Mouse (Mus musculus): ENCODE data around the gene Cuedc2.

Cuedc2 gene

DNA sequence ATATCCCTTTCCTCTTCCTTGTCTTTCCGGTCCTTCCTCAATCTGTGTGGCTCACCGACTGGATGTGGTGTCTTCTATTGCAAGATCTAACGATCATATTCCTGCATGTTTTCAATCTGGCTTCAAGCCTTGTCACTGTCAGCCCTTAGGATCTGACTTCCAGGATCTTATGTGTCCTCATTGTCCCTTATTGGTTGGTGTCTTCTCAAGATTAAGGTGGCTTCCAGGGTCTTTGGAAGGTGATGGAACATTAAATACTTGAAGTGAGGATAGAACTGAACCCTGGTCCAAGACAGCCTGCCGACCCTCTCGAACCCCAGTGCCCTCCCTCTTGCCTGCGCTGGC lies 412 bp upstream of the Cuedc2 start:
- DNase-seq: no peak

DNA sequence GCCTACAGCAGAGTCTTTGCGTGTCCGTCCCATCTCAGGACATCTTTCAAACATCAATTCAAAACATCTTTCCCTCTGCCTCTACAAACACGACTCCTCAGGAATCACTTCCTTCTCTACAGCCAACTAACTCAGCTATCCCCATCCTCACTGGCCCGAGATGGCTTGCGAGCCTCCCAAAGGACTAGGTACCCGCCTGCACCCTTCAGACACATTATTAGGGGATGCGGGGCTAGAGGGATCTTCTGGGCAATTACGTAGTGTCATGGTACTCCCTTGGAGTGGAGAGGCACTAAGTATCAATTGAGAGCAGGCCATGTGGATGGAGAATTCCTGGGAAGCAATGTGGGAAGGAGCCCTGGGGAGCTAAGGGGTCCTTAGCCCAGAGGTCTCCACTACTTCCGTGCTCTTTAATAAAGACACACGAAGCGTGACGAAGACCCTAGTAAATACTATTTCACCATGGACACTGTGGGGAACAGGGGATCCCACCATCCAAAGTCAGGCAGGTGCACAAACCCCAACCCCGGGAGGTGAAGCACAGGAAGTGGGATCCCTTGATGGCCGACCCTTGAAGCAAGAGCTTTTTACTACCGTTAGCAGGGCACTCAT lies 677 bp downstream of the Cuedc2 start:
- DNase-seq: no peak

- DNase-seq: no peak
Observed at GRCm38 (mm10) chr19:46333906-46334305, 4.6 kb downstream of the Cuedc2 start.

- DNase-seq: no peak
Observed at GRCm38 (mm10) chr19:46332721-46333339, 5.7 kb downstream of the Cuedc2 start.

DNA sequence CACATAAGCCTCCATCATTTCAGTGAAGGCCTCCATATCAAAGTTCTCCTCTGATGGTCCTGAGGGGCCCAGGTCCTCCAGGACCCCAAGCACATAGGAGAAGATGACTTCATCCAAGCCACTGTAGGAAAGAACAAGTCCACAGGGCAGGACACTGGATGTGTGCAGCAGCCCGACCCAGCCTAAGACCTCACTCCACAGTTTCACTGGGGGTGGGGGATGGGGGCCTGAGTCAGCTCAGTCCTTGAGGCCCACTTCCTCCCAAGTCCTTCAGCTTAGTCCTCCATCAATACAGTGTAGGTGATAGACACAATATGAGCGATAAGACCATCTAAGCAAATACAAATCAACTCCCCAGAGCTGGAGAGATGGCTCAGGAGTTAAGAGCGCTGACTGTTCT lies 6.6 kb downstream of the Cuedc2 start:
- no peak for DNase-seq

DNA sequence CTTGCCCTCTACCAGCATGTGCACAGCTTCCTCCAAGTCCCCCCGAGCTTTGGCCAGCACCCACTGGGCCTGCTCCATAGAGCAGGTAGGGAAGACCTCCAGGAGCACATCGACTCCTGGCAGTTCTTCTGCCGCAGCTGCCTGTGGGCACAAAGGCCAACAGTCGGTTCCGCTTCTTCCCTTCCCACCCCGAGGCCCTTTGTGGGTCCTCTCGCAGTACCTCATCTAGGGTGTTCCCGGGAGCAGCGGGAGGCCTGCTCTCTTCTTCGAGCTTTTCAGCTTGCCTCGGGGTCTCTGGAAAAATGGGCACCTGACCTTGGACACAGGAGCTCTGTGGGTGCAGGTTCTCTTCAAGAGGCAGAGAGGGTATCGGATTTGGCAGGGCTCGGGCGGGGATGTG lies 7.2 kb downstream of the Cuedc2 start:
- DNase-seq: no peak

DNA sequence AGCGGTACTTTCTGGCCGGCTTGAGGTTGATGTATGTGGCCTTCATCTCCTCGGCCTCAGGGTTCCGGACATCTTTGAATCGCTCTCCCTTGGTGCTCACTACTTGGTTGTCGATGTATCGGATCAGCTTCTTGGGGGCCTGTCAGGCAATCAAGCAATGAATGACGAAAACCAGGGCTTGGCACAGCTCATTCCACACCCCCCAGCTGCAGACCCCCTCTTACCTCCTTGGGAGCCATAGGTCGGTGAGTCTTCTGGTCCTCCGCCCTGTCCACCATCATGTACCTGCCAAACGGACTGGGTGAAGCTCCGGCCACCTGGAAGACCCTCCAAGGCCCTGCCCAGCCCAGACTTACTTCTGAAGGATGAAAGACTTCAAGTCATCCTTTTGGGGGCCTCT lies 7.8 kb downstream of the Cuedc2 start:
- no peak for DNase-seq

DNA sequence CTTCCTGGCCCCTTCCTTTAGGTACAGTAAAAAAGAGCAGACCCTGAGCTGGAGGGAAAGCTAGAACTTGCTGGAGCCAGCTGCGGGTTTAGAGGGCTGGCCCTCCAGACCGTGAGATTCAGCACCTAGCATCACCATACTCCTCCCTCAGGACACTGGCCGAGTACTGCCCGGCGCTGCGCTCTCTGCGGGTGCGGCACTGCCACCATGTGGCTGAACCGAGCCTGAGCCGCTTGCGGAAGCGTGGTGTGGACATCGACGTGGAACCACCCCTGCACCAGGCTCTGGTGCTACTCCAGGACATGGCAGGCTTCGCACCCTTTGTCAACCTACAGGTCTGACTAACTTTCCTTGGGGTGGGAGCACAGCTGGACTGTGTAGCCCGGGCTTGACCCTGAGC lies 8.6 kb downstream of the Cuedc2 start:
- peak; percentile 86 for DNase-seq

- peak; percentile 39 for DNase-seq
Observed at GRCm38 (mm10) chr19:46329031-46329641, 9.4 kb downstream of the Cuedc2 start.

GRCm38 (mm10) chr19:46328081-46329030 lies 10.1 kb downstream of the Cuedc2 start, which contains the start of gene Fbxl15:
Fbxl15 (plus strand) TSS chr19:46328184.
- DNase-seq: peak; percentile 96

GRCm38 (mm10) chr19:46327531-46328064 lies 10.9 kb downstream of the Cuedc2 start:
- DNase-seq: no peak

DNA sequence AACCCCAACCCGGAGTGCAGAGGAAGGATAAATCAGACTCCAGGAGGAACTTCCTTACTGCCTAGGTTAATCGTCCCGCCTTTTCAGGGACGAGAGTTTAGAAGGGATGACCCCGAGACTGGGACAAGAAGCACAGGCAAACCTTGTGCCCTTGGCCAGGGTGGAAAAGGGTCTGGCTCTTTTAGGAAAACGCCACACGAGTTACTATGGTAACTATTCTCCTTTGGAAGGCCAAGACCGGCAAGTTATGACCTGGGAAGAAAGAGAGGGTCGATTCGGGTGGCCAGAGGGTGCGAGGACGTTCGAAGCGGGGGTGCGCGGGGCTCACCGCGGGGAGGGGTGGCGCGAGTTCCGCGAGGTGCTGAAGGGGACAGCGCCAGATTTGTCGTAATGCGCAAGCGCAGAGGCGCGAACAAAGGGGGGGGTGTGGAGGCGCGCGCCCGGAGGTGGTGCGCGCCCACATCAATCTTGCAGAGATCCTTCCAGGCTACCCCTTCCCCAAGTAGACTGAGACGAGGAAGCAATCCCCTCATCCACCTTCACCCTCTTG lies 11.7 kb downstream of the Cuedc2 start, which contains the start of gene Psd:
Gene Psd, minus strand, starts transcription at position 401 of the 550 bp plus-strand sequence.
- DNase-seq: peak; percentile 49

DNA sequence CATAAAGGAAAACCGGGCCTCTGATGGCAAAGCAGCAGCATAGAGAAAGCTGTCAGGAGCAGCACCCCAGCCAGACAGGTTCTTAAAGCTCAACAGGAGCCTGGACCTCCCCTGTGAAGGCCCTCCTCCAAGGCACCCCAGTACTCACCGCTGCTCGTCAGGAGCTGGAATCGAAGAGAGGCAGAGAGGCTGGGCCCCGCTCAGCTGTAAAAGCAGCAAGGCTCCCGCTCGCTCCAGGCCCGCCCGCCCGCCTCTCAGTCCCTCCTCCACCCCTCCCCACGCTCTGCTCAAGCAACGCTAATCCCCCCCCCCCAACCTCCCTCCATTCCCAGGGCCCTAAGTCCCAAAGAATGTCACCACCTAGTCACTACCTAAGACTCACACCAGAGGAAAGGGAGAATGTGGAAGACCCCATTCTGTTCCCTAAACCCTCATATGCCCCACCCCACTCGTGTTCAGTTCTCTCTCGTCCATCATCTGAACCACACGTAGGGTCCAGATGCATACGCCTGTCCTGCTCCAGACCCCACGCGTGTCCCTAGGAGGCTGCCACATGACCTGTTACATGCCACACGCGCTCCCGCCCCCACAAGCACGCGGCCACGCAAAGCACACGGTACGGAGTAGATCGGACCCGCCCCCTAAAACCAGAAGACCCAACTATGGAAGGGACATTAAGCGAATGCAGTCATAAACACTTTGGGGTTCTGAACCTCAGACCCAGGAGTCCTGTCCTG lies 12.3 kb downstream of the Cuedc2 start:
- DNase-seq: no peak

DNA sequence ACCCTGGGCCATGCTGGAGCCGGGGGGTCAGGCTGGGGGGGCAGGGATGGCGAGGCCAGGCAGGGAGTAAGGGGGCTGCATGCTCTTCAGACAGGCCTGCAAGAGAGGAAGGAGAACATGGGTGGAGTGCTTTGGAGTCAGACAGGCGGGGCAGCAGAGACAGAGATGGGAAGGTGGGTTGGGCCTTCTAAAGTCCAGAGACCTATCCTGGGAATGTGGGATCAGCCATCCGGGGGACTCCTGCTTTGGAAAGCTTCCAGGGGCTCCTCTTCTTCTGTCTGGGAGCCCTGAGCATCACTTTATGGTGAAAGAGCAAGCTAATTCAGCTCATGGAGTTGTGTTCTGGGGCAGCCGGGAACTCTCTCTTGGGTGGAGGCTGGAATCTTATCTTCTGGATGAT lies 13.6 kb downstream of the Cuedc2 start:
- no peak for DNase-seq

DNA sequence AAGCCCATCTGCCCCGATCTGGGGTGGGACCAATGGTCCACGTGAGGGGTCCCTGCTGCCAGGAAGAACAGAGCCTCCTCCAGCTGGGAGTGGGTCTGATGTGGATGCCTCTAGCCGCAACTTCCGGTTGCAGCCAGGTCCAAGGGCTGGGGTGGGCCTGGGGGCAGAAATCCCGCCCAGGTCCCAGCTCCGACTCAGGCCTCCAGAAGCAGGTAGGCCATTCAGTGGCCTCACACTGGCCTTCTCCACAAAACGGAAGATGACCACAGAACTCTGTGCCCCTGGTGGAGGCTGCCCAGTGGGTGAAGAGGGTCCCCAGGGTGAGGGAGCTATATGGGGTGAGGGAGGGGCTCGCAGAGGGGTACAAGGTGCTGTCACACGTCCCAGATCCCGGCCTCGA lies 14.1 kb downstream of the Cuedc2 start:
- DNase-seq: no peak

GRCm38 (mm10) chr19:46323716-46324115 lies 14.8 kb downstream of the Cuedc2 start:
- no peak for DNase-seq

DNA sequence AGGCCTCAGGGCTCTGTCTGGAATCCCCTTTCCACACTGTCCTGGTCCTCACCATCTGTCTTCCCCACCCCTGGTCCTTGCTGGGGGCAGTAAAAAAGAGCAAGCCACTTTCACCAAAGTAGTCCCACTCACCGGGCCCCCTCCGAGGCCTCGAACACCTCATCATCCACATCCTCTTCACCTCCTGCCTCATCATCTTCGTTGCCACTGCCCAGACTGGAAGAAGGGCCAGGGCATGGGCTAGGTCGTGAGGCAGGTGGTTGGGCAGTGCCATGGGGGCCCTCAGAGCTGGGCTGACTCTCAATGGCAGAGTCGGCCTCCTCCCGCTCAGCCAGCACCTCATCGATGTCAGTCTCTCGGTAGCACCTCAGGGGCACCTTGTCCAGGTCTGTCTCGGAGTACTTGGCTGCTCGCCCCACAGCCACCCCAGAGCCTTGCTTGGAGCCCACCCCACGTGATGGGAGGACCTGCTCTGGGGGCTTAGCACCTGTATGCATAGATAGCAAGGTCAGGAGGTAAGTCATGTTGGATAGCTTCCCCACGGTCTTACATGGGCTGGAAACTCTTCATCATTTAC lies 15.4 kb downstream of the Cuedc2 start:
- DNase-seq: no peak

DNA sequence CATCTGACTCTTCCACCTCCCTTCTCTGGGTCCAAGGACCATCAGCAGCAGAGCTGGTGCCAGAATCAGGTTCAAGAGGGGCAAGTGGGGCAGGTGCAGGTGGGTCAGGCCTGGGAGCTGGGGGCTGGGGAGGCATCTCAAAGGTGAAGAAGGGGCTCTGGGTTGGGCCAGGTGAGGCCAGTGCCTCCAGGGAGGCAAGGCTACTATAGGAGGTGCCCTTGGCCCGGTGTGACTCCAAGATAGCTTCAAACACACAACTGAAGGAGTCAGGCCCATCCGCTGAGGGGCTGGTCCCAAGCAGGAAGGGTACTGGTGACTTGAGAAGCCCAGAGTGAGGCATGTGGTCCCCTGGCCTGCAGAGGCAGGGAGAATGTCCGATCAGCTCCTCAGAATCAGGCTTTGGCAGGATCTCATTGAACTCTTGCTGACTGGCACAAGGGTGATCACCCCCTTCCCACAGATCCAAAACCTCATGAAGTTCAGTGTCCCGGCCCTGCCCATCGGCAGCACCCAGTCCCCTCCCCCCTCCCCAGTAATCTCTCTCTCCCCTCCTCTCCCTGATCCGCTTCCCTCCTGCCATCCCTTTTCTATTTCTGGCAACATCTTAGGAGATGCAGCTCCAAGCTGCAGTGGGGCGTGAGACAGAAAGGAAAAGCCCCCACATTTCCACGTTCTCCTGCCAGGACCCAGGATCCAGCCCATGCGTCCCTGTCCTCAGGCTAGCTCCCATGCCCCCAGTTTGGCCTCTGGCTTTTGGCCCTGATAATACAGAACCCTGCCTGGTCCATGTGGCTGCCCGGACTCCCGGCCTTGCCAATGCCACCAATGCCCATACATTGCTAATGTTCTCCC lies 16.1 kb downstream of the Cuedc2 start:
- DNase-seq: no peak

GRCm38 (mm10) chr19:46321101-46321943 lies 17.2 kb downstream of the Cuedc2 start:
- no peak for DNase-seq

Measured in kidney, adult 9 months (tissue).